Mouse (Mus musculus): Measurements from ENCODE around the gene Gm21095.
"Not testable (repeated sequence)": the region's sequence is repeated elsewhere in the genome, so short reads cannot be mapped to it uniquely, and the experiment has no call there.

Gm21095 gene

GRCm38 (mm10) chrY:84096979-84097378, at the start of gene Gm21095:
Gene Gm21095, plus strand, starts transcription at chrY:84097279.
- not testable (repeated sequence) for DNase-seq (ENCODE audit: low spot score)

All from ovary, postnatal 14 days (tissue).